In the genomic region with DNA sequence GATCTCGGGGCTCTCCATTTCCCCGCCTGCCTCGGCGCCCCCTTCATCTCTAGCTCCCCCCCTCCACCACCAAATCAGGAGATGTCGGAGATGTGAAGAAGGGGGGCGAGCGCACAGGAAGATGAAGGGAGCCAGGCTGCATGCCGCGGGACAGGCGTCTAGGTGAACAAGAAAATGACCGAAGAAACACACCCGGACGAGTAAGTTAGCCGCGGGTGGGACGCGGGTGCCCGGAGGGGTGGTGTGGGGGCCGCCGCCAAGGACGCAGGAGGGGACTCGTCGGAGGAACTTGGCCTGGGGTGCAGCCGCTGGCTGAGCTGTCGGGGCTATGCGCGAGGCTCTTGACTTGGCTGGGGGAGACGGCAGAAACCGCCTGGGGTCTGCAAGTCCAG, we compare ENCODE assay signal across 8 mouse cellular contexts. TPM values are rescaled to one million over a fixed set of nuclear protein-coding genes. Genes with fewer than 3 reads are reported as not detected.
A peak's percentile ranks its signal among the peaks of the same experiment; 100 is the strongest.
DNase-seq lines count a peak whose midpoint lies in the region; ATAC-seq and TF ChIP-seq lines count a peak whose summit lies in the region.

No protein-coding gene starts in this region.

- no peaks in the 10 kb centered on the region for H3K9me3 ChIP-seq in limb, embryonic 14.5 days (ENCODE audit: control insufficient read depth, low read length)
- no peaks in the 10 kb centered on the region for H3K9me3 ChIP-seq in neural tube, embryonic 14.5 days (ENCODE audit: control insufficient read depth, low read length)

- WGBS in limb, embryonic 14.5 days = under 1% methylated on average over 29 of the region's 29 CpGs
- WGBS in neural tube, embryonic 14.5 days = 0% methylated on average over 27 of the region's 29 CpGs

- no peaks in the 10 kb centered on the region for H3K27me3 ChIP-seq in limb, embryonic 14.5 days (ENCODE audit: control insufficient read depth, insufficient read depth, low read length)
- H3K27me3 ChIP-seq in neural tube, embryonic 14.5 days (ENCODE audit: control insufficient read depth, insufficient read depth, low read length) = no peaks in the 10 kb centered on the region

- peak overlapping the region; percentile 94 for H3K27ac ChIP-seq in limb, embryonic 14.5 days (replicated peaks; ENCODE audit: low read depth, low read length)
- peak overlapping the region; percentile 95 for H3K27ac ChIP-seq in neural tube, embryonic 14.5 days (ENCODE audit: low read depth, low read length)

- H3K9ac ChIP-seq in limb, embryonic 14.5 days (ENCODE audit: low read depth, low read length, severe bottlenecking) = peak overlapping the region; percentile 92
- H3K9ac ChIP-seq in neural tube, embryonic 14.5 days (replicated peaks; ENCODE audit: low read depth, low read length) = peak overlapping the region; percentile 95

- H3K4me1 ChIP-seq in limb, embryonic 14.5 days (ENCODE audit: control insufficient read depth, insufficient read depth, low read length) = peaks cover 11% of the 10 kb centered on the region
- H3K4me1 ChIP-seq in neural tube, embryonic 14.5 days (ENCODE audit: control insufficient read depth, insufficient read depth, low read length) = peaks cover 16% of the 10 kb centered on the region

- TF ChIP-seq POLR2A in limb, embryonic 14.5 days (IDR thresholded peaks at IDR 0.05; ENCODE audit: borderline replicate concordance, extremely low read depth, insufficient read depth, insufficient read length) = no peak

- intact Hi-C loops in heart, postnatal 14 days (cut with DNase I) = loop anchor here (10.0 kb wide), 2 partner anchors 280 to 310 kb away; a partner anchor contains a TSS

- H3K4me3 ChIP-seq in limb, embryonic 14.5 days (replicated peaks; ENCODE audit: low read length) = peak overlapping the region; percentile 87
- peak overlapping the region; percentile 90 for H3K4me3 ChIP-seq in neural tube, embryonic 14.5 days (ENCODE audit: low read depth, low read length)

- 0 out of 2 replicates have a peak, but pooled peaks have one; percentile 2 for ATAC-seq in limb, embryonic 14.5 days (ENCODE audit: low FRiP score, low read depth)
- ATAC-seq in neural tube, embryonic 14.5 days (ENCODE audit: low read depth) = peak; percentile 35

- peak; percentile 58 for DNase-seq in embryo, embryonic 10.5 days (ENCODE audit: low spot score)
- no peak for DNase-seq in embryo, embryonic 9.5 days (ENCODE audit: extremely low spot score)
- peak; percentile 50 to 60 for DNase-seq in B cell, adult 2 months
- peak; percentile 32 for DNase-seq in embryo, embryonic 11.5 days (ENCODE audit: low read depth, low spot score)
- peak; percentile 50 to 55 for DNase-seq in heart, postnatal 14 days
- no peak for DNase-seq in limb, embryonic 14.5 days (ENCODE audit: low spot score)
- no peak for DNase-seq in layer of hippocampus, postnatal 25 days (ENCODE audit: extremely low spot score in 1 of 2, low spot score in 1 of 2)

- no peaks in the 10 kb centered on the region for H3K36me3 ChIP-seq in limb, embryonic 14.5 days (ENCODE audit: control insufficient read depth, insufficient read depth, low read length)
- no peaks in the 10 kb centered on the region for H3K36me3 ChIP-seq in neural tube, embryonic 14.5 days (ENCODE audit: control insufficient read depth, insufficient read depth, low read length)

- peak overlapping the region; percentile 60 for H3K4me2 ChIP-seq in limb, embryonic 14.5 days (replicated peaks; ENCODE audit: low read depth, low read length, severe bottlenecking)
- H3K4me2 ChIP-seq in neural tube, embryonic 14.5 days (ENCODE audit: low read depth, low read length) = peak overlapping the region; percentile 68

RNA-seq across cellular contexts. Expression of a gene that starts 0.6 kb away (rescaled TPM):
- 10 to 100 TPM; 27.1 to 27.3 TPM for total RNA-seq in heart, postnatal 14 days (2021)
- polyA plus RNA-seq in limb, embryonic 14.5 days (2012; rRNA removed) = 25.4 and 28.4 TPM in 2 replicates
- polyA plus RNA-seq in limb, embryonic 14.5 days (2014; fragmentation: Nextera tagmentation; extraction: Ambion mirVana) = 8.5 TPM in 2 replicates
- 6.8 and 7.1 TPM in 2 replicates for polyA plus RNA-seq in neural tube, embryonic 14.5 days (2014; fragmentation: Nextera tagmentation; extraction: Ambion mirVana)
- 10 to 100 TPM; 86.4 to 97.1 TPM for total RNA-seq in layer of hippocampus, postnatal 25 days (2021)

Comparison
In these comparisons a context has a peak if more than half of its experiments do, and no peak if none do; other contexts are left out.
1. DNase-seq: peak in embryo, embryonic 10.5 days (single experiment), B cell, adult 2 months (2 of 2), embryo, embryonic 11.5 days (single experiment) and heart, postnatal 14 days (2 of 2); none in embryo, embryonic 9.5 days (single experiment), limb, embryonic 14.5 days (single experiment) and layer of hippocampus, postnatal 25 days (0 of 2).